Mouse (Mus musculus) ovary, postnatal 14 days (tissue): ENCODE measurements around the gene Nt5c3b.

Experiments
- DNase-seq: peaks from one replicate; pipeline ENCODE4 v3.0.0; 2022; ENCODE audit warnings: low spot score

The Nt5c3b gene

DNA sequence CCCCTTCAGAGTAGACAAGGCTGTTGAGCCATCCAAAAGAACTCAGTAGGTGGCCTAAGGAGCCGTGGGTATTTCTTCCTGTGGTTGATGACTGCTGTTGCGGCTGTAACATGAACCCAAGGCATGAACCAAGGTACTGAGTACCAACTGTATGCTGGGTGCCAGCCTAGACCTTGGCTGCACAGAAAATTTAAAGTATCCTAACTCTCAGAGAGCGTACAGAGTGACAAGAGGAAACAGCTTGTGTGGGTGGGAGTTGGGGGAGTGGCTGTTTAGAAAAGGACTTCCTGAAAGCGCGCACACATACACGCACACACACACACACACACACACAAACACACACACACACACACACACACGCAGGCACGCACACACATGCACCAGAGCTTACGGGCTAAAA lies 42.3 kb downstream of the Nt5c3b start:
- DNase-seq, result no peak

DNA sequence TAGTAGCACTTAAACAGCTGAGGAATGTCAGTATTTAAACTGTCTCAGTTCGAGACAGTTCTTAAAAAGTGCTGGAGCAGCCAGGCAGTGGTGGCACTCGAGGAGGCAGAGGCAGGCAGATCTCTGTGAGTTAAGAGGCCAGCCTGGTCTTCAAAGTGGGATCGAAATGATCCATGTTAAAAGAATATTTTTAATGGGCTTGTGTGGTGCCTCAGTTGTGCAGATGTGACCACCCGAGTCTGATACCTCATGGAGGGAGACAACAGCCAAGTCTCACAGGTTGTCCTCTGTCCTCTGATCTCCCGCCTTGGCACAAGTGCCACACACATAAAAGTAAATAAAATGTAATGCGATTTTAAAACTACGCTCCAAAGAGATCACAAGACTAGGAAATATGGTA lies 43.1 kb downstream of the Nt5c3b start:
- DNase-seq, result no peak

DNA sequence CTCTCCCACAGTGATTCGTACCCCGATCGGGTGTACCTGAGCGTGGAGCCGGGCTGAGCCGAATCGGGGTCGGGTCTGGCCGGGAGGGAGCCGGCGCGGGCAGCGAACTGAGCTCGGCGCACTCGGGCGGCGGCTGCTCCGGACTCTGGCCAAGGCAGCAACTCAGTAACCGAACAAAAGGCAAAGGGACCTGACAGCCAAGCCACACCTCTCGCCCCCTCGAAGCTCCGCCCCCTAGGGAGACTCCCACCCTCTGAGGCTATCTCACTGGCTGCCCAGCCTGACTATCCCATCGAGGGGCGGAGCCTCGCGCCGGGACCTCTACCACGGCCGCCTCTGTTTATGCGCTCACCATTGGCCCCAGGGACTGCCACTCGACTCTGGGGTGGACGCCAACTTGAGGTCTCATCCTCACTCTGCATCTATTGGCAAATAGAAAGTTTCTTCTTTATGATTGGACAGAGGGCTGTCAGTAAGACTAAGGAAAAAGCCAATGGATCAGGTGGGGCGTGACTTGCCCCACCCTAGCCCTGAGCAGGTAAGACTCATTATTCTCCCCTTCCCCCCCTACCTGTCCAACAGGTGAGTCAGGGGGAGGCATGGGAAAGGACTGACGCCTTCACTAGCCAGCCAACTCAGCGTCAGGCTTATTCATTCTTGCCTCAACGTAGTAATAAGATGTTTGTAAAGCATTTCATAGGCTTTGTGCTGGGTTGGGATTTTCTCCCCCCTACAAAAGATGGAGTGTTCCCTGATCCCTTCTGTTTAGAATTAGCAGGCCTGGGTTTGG lies 43.8 kb downstream of the Nt5c3b start, which contains the start of gene Jup:
Jup (minus strand) TSS at position 164 of the 790 bp plus-strand sequence.
- peak; percentile 97 for DNase-seq

DNA sequence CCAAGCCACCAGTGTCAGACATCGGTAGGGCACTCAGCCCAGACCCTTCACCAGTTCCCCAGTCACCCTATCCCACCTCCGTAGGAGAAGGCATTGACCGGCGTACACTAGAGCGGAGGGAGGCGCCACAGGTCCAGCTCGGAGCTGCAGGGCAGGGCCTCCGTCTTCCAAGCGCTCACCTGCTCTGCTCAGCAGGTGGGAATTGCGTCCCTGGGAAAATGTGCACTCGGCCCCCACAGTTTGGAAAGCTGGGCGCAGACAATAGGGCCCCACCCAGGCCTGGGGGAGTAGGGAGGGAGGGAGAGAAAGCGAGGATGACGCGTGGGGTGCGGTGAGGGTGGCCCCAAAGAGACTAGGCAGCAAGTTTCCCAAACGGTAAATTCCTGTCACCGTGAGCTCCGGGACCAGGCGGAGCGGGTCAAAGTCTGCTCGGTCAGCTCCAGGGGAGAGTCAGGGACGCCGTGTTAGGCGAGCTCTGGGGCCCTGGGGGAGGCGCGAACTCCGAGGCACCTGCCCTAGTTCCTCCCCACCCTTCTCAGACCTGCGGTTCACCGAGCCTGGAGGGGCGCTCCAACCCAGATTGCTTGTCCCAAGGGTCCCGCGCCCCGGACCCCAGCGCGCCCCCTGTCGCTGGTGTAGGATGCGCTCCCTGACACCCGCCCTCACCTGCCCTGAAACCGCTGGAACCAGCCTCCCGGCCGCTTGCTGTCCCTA lies 44.6 kb downstream of the Nt5c3b start:
- no peak for DNase-seq

DNA sequence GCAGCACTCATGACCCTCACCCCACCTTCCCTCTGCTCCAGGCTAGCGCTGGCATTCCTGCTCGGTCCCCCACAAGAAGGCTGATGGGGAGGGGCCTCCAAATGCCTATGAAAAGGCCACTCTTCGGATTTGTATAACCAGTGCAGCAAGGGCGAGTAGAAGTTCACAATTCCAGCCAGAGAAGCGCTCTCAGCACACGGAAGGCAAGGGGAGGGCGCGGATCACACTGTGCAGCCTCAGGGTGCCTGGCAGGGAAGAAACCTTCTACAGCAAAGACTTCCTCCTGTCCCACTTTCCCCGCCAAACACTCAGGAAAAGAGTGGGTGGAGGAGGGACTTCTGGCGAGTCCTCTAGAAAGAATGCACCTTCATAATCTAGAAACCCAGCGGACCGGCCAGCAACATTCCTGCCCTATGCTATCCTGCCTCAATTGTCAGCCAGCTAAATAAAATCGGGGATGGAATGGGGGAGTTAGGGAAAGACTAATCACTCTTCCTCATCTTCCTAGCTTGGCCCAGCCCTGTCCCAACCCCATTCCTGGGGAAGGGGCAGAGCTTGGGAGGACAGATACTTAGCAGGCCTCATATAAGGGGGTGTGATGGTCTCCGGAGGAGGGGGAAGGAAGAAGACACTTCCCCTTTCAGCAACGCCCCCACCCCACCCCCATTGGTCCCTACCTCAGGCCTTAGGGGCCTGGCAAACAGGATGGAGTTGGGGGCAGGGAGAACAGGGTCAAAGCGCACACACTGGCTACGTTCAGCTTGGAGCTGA lies 45.6 kb downstream of the Nt5c3b start:
- DNase-seq, result no peak

DNA sequence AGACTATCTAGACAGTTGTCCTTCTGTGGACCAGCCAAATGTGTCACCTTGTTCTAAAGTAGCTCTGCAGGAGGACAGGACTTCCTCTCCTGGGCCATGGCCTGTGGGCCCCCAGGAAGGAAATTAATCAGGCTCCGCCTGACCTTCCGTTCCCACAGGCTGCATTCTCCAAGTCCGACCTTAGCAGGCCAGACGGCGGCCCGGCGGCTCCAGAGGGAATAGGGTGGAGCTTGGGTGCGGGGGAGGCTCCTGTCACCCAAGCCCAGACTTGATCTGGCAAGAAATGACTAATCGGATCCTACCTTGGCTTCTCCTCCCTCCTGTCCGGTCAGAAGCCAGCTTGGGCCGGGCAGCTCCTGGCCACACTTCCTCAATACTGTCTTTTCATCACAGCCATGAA lies 46.4 kb downstream of the Nt5c3b start:
- DNase-seq, result no peak

DNA sequence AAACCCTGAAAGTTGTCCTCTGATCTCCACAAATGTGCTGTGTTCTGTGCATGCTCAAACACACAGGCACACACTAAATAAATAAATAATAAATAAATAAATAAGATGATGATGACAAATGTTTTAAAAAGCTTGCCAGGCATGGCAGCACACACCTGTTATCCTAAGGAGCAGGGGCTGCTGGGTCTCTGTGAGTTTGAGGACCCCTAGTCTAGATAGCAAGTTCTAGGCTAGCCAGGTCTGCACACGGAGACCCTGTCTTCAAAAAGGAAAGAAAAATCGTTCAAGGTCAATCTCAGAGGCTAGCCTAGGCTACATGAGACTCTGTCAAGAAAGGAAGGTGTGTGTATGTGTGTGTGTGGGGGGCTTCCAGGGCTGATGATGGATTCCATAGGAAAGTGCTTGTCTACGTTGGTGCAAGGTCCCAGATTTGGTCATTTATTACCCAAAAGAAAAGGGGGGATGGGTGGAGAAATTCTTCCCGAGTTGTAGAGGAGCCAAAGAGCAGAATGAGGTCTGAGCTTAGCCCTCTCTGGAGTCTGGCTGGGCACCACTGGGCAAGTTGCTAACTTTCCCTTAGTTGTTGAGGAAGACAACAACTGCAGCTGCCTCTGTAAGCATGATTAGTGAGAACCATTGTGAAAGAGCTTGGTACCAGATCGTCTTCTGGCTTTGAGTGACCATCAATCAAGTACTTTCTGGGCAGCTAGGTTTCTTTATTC lies 47.1 kb downstream of the Nt5c3b start:
- DNase-seq, result no peak

DNA sequence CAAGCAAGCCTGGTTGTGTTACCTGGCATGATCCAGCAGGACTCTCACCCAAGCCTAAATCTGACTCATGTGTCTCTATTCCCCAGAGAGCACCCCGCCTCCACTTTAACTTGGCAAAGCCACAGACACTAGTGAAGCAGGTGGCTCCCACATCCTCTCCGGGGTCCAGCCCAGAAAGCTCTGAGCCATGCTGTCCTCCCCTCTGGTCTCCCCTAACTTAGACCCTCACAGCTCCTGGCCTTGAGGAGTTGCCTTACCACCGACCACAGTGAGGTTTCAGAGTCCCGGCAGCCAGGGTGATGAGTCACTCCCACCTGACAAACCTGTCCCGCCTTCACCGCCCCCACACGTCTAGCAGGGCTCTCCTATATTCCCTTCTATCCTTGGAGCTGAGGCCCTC lies 47.9 kb downstream of the Nt5c3b start:
- DNase-seq, result no peak

DNA sequence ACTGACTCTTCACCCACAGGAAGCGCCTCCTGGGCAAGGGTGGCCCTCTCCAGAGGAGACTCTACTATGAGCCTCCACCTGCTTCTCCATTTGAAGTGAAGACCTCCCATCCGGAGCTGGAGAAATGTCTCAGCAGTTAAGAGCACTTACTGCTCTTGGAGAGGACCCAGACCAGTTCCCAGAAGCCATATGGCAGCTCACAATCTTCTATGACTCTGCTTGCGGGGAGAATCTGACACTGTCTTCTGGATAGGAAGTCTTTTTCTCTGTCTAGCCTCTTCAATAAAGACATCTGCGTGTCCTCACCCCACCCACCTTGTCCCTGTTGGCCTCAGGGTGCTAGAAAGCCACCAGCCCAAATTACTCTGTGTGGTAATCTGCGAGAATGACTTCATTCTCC lies 48.6 kb downstream of the Nt5c3b start:
- DNase-seq, result no peak

DNA sequence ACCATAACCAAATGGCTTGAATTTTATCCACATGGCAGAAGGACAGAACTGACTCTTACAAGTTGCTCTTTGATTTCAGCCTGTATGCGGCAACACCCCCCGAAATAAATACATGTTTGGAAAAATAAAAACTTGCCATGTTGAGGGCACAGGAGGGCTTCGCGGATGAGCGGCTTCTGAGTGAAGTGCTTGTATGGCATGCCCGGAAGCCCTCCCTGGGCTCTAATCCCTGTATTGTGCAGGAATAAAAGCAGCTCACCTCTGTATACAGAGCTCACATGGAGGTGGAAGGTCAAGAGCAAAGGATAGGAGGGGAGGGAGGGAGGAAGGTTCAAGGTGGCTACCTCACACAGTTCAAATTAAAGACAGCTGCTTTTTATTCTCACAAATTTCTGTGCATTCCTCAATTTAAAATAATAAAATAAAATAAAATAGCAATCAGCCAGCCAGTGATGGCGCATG lies 49.7 kb downstream of the Nt5c3b start:
- no peak for DNase-seq

DNA sequence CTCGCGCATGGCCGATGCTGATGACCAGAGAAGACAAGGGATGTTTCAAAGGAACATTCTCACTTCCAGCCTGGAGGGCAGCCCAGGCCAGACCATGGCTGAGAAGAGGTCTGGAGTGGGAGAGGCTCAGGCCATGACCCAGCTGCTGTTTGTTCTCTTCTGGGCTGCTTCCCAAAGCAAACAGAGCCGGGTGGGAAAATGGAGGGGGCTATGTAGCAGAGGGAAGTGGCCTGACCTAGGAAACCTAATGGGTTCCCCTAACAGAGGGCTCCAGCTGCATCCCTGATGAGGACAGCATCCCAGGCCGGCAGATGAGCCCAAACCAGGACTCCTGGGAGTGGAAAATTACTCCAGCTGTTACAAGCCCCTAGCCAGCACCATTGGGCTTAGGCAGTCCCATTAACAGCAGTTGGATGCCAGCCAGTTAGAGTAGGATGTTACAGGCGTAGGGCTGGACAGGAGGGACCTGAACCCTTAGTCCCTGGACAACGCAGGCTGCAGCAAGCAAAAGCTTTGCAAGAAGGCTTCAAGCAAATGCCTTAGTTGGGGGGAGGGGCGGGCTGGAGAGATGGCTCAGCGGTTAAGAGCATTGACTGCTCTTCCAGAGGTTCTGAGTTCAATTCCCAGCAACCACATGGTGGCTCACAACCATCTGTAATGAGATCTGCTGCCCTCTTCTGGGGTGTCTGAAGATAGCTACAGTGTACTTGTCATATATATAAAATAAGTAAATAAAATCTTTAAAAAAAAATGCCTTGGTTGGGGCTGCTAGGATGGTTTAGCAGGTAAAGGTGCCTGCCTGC lies 50.3 kb downstream of the Nt5c3b start:
- DNase-seq, result peak; percentile 48

DNA sequence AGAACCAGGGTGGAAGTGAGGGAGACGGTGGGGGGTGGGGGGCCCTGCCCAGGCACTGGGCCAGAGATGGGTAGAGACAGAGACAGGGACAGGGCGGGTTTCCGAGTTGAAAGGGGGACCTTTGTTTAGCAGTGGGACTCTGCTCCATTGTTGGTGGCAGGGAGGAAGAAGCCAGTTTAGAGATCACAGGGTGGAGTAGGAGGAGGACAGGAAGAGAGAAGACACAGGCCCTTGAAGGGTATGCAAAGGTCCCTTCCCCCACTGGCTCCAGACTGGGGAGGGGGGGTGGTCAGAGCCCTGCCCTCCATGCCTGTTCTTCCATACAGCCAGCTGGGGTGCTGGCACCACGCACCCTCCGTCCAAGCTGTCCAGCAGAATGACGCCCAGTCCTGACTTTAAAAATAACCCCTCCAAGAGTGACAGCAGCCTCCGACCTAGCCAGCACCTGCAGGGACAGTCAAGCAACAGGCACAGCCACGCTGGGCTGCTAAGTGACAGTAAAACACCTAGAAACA lies 51.6 kb downstream of the Nt5c3b start:
- DNase-seq, result no peak

DNA sequence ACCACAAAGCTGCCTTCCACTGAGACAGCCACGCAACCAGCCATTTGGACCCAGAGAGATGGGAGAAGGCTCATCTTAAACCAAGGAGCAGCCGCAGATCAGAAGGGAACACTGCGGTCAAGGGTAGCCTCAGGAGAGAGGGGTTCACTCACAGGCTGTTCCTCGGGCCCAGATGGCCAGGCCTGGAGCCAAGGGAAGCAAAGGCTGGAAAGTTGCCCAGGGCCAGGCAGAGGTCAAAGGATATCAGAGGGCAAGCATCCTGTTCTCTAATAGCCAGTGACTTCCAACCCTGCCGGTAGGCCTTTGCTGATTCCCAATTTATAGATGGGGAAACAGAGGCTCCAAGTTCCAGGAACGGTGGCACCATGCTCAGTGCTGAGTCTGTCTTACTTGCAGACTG lies 53.0 kb downstream of the Nt5c3b start:
- no peak for DNase-seq

DNA sequence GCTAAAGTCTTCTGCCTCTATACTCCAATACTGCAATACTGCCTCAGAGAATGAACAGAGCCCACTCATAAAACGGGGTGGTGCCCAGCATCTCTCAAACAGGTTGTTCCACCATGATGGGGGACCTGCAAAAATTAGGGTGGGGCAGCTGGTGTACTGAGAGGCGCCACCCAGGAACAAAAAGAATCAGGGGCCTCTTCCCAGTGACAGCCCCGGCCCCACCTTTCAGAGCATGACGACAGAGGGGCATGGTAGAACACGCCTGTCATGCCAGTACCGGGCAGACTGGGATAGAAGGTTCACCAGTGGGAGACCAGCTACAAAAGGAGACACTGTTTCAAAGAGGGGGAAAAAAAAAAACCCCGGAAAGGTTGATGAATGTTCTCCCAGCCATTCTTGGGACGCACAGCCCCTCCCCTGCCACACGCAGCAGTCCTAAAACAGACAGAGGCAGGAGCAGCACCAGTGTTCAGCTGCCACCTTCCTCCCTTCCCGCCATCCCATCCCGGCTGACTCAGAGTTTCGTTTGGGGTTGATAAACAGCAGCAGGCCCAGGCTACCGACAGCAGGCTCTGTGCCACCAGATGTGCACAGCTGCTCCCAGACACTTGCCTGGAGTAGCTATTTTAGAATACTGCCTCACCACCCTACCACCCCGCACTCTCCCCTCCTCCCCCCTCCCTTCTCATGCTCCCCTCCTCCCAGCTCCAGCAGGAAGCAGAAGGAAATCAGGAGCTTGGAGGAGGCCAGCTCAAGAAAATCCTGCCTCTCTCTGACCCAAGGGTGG lies 53.8 kb downstream of the Nt5c3b start:
- DNase-seq, result no peak

DNA sequence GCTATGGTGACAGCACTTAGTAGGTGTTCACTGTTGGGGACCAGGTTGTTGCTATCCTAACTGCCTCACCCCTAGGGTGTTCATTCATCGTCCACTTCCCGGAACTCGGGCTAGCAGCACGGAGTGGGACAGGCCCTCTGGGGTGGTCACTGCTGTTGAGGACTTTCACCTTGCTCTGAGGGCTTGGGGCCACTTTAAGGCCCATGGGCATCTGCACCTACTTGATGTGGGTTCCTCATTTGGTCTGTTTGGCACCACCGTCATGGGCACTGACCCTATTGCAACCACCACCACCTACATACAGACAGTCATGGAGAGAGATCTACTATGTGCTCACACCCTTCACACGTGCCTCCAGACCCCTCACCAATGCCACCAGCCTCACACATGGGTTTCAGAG lies 54.5 kb downstream of the Nt5c3b start:
- no peak for DNase-seq

DNA sequence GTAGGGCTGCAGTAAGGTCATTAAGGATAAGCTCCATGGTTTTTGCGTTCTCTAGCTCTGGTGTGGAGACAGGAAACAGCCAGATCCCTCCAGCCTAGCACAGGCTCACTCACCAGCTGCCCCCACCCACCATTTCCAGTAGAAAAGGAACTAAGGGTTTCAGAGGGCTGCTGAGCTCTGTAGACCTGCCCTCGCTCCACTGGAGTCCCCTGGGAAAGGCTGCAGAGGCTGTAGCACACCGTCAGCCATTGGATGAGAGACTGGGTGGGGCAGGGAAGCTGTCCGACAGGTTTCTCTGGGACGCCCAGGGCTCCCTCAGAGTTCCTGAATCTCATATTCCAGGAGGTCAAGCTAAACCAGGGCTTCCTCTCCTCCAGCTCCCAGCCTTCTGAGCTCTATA lies 55.0 kb downstream of the Nt5c3b start:
- DNase-seq, result no peak

DNA sequence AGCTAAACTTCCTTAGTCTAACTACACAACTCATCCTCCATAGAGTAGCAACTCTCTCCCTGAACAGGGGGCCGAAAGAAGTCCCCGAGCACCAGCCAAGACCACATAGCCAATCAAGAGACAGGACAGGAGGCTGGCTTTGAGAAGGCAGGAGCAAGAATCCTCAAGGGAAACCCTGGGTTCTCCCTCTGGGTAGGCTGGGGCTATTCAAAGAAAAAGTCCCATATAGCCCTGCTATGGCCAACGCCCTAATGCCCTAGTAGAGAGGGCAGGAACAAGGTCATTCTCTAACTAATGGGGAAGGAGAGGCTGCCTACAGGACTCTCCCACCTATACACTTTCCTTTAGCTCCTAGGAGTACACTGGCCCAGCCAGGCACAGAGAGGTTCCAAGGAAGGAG lies 56.6 kb downstream of the Nt5c3b start:
- DNase-seq, result no peak

DNA sequence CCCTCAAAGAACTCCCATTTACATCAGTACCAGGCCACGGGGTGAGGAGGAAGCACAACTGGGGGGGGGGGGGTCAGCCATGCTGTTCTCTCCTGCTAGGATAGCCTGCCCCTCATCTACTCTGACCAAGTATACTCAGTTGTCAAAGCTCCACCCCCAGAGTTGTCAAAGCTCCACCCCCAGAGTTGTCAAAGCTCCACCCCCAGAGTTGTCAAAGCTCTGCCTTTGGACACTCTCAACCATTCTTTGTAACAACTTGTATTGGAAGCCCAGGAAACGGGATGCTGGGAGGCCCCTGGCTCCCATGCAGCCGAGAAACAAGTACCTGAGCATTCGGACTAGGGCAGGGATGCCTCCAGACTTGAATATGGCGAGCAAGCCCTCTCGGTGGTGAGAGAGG lies 58.9 kb downstream of the Nt5c3b start:
- no peak for DNase-seq

DNA sequence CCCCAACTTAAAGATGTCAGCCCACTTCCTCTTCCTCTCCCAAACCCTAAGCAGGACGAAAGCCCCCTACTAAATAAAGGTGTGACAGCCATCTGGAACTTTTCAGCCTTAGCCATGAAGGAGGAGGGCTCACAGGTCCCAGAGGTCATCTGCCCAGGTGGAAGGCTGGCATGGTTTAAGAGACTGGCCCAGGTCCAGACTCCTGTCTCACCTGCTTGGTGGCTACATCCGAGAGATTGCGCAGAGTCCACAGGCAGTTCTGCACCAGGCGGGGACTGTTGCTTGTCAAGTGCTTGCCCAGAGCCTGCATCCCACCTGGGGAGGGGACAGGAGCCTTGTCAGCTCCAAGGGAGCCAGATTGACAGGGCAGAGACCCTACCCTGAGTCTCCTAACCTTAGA lies 62.3 kb downstream of the Nt5c3b start:
- DNase-seq, result no peak

DNA sequence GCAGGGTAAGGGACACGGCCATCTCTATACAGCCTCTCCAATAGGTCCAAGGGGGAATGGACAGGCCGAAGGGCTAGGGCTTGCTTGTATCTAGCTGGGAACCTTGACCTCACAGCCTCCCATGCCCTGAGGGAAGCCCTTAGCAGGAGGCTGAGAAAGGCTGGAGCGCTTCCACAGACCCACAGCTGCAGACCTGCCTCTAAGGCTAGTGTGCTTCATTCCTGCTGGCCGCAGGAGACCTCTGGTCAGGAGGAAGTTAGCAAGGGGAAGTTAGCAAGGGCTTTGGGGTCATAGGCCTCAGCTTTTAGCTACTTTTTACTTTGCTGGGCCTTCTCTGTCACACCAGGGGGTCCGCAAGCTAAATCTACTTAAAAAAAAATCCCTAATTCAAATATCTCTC lies 63.2 kb downstream of the Nt5c3b start:
- no peak for DNase-seq
